Mouse (Mus musculus) retina, postnatal 1 day (tissue): ENCODE measurements around the gene Apobr.
A peak's percentile ranks its signal among the peaks of the same experiment; 100 is the strongest.

Source experiments
- DNase-seq: peaks from one replicate; pipeline ENCODE4 v3.0.0-alpha.2; 2012

The Apobr gene

GRCm38 (mm10) chr7:126601896-126602295 lies 17.2 kb downstream of the Apobr start:
- no peak for DNase-seq

- DNase-seq = no peak
Observed at GRCm38 (mm10) chr7:126602650-126603049, 17.9 kb downstream of the Apobr start.

GRCm38 (mm10) chr7:126606611-126607010 lies 21.9 kb downstream of the Apobr start:
- DNase-seq = no peak

- DNase-seq = no peak
Observed at GRCm38 (mm10) chr7:126607064-126607463, 22.3 kb downstream of the Apobr start.

- no peak for DNase-seq
Observed at GRCm38 (mm10) chr7:126607796-126608195, 23.1 kb downstream of the Apobr start.

- DNase-seq = no peak
Observed at GRCm38 (mm10) chr7:126612736-126613135, 28.0 kb downstream of the Apobr start.

GRCm38 (mm10) chr7:126616707-126617106 lies 32.0 kb downstream of the Apobr start:
- DNase-seq = no peak

GRCm38 (mm10) chr7:126619559-126620275 lies 35.0 kb downstream of the Apobr start:
- no peak for DNase-seq

GRCm38 (mm10) chr7:126621452-126622359 lies 37.0 kb downstream of the Apobr start:
- no peak for DNase-seq

GRCm38 (mm10) chr7:126623381-126623780 lies 38.6 kb downstream of the Apobr start:
- DNase-seq = no peak

GRCm38 (mm10) chr7:126624774-126625173 lies 40.0 kb downstream of the Apobr start:
- no peak for DNase-seq

GRCm38 (mm10) chr7:126625369-126625768 lies 40.6 kb downstream of the Apobr start:
- DNase-seq = peak; percentile 68

GRCm38 (mm10) chr7:126625807-126626600 lies 41.3 kb downstream of the Apobr start:
- peak; percentile 6 for DNase-seq

GRCm38 (mm10) chr7:126628111-126628510 lies 43.4 kb downstream of the Apobr start:
- DNase-seq = no peak

- DNase-seq = peak; percentile 48
Observed at GRCm38 (mm10) chr7:126629915-126630314, 45.2 kb downstream of the Apobr start.

- DNase-seq = no peak
Observed at GRCm38 (mm10) chr7:126630824-126631518, 46.2 kb downstream of the Apobr start, which contains the start of gene Nupr1. TSS of gene Nupr1 (minus strand) at chr7:126630861.

GRCm38 (mm10) chr7:126632478-126632877 lies 47.7 kb downstream of the Apobr start:
- no peak for DNase-seq

GRCm38 (mm10) chr7:126635375-126635774 lies 50.6 kb downstream of the Apobr start:
- no peak for DNase-seq

- peak; percentile 61 for DNase-seq
Observed at GRCm38 (mm10) chr7:126636733-126637520, 52.2 kb downstream of the Apobr start.
